Mouse (Mus musculus): Measurements from ENCODE around the gene Asb18. TPM values are rescaled to one million over a fixed set of nuclear protein-coding genes. Genes with fewer than 3 reads are reported as not detected.

The Asb18 gene
- polyA plus RNA-seq, 1 experiment from 2014 or later = not detected

- Histone ChIP-seq H3K9me3 (ENCODE audit: control insufficient read depth, low read depth, low read length) (no peaks in the 10 kb centered on the region), H3K9ac (replicated peaks; ENCODE audit: low read depth, low read length) (no peak overlapping the region), H3K4me1 (ENCODE audit: control insufficient read depth, insufficient read depth, low read length) (0 out of 2 replicates have a peak, but pooled peaks cover 8% of the 10 kb centered on the region), H3K36me3 (ENCODE audit: control insufficient read depth, insufficient read depth, low read length) (no peaks in the 10 kb centered on the region), H3K27ac (ENCODE audit: low read length) (no peak overlapping the region), H3K4me2 (replicated peaks; ENCODE audit: low read depth, low read length) (no peak overlapping the region), H3K4me3 (ENCODE audit: low read depth, low read length) (no peak overlapping the region), H3K27me3 (ENCODE audit: control insufficient read depth, insufficient read depth, low read length) (peaks cover 47% of the 10 kb centered on the region)
- 76% methylated on average over 6 of the region's 6 CpGs for WGBS
- no peak for ATAC-seq (ENCODE audit: insufficient number of reproducible peaks, insufficient read depth, low FRiP score, low read depth)
Measured at GRCm38 (mm10) chr1:89919206-89919605, 95.3 kb downstream of the Asb18 start.

GRCm38 (mm10) chr1:89918111-89918510 lies 96.4 kb downstream of the Asb18 start:
- Histone ChIP-seq H3K9me3 (ENCODE audit: control insufficient read depth, low read depth, low read length) (no peaks in the 10 kb centered on the region), H3K27me3 (ENCODE audit: control insufficient read depth, insufficient read depth, low read length) (peaks cover 36% of the 10 kb centered on the region), H3K4me2 (replicated peaks; ENCODE audit: low read depth, low read length) (no peak overlapping the region), H3K9ac (replicated peaks; ENCODE audit: low read depth, low read length) (no peak overlapping the region), H3K4me1 (ENCODE audit: control insufficient read depth, insufficient read depth, low read length) (0 out of 2 replicates have a peak, but pooled peaks cover 2% of the 10 kb centered on the region), H3K36me3 (ENCODE audit: control insufficient read depth, insufficient read depth, low read length) (no peaks in the 10 kb centered on the region), H3K27ac (ENCODE audit: low read length) (no peak overlapping the region), H3K4me3 (ENCODE audit: low read depth, low read length) (no peak overlapping the region)
- ATAC-seq (ENCODE audit: insufficient number of reproducible peaks, insufficient read depth, low FRiP score, low read depth) = no peak
- 21% methylated on average over 18 of the region's 18 CpGs for WGBS

- Histone ChIP-seq H3K9me3 (ENCODE audit: control insufficient read depth, low read depth, low read length) (no peaks in the 10 kb centered on the region), H3K27me3 (ENCODE audit: control insufficient read depth, insufficient read depth, low read length) (peaks cover 9% of the 10 kb centered on the region), H3K4me3 (ENCODE audit: low read depth, low read length) (no peak overlapping the region), H3K27ac (ENCODE audit: low read length) (no peak overlapping the region), H3K36me3 (ENCODE audit: control insufficient read depth, insufficient read depth, low read length) (no peaks in the 10 kb centered on the region), H3K4me2 (replicated peaks; ENCODE audit: low read depth, low read length) (no peak overlapping the region), H3K4me1 (ENCODE audit: control insufficient read depth, insufficient read depth, low read length) (no peaks in the 10 kb centered on the region), H3K9ac (replicated peaks; ENCODE audit: low read depth, low read length) (no peak overlapping the region)
- WGBS = 76% methylated on average over 4 of the region's 4 CpGs
- no peak for ATAC-seq (ENCODE audit: insufficient number of reproducible peaks, insufficient read depth, low FRiP score, low read depth)
Measured at GRCm38 (mm10) chr1:89913611-89914010, 100.9 kb downstream of the Asb18 start.

GRCm38 (mm10) chr1:89912392-89912791 lies 102.1 kb downstream of the Asb18 start:
- H3K9ac ChIP-seq (replicated peaks; ENCODE audit: low read depth, low read length) = no peak overlapping the region
- H3K9me3 ChIP-seq (ENCODE audit: control insufficient read depth, low read depth, low read length) = no peaks in the 10 kb centered on the region
- no peak overlapping the region for H3K27ac ChIP-seq (ENCODE audit: low read length)
- no peaks in the 10 kb centered on the region for H3K4me1 ChIP-seq (ENCODE audit: control insufficient read depth, insufficient read depth, low read length)
- no peak overlapping the region for H3K4me3 ChIP-seq (ENCODE audit: low read depth, low read length)
- no peak overlapping the region for H3K4me2 ChIP-seq (replicated peaks; ENCODE audit: low read depth, low read length)
- H3K27me3 ChIP-seq (ENCODE audit: control insufficient read depth, insufficient read depth, low read length) = no peaks in the 10 kb centered on the region
- H3K36me3 ChIP-seq (ENCODE audit: control insufficient read depth, insufficient read depth, low read length) = no peaks in the 10 kb centered on the region
- WGBS = 26% methylated on average over 5 of the region's 5 CpGs
- no peak for ATAC-seq (ENCODE audit: insufficient number of reproducible peaks, insufficient read depth, low FRiP score, low read depth)

- ATAC-seq (ENCODE audit: insufficient number of reproducible peaks, insufficient read depth, low FRiP score, low read depth) = no peak
- no peak overlapping the region for H3K4me2 ChIP-seq (replicated peaks; ENCODE audit: low read depth, low read length)
- WGBS = 84% methylated on average over 8 of the region's 8 CpGs
- 0 out of 2 replicates have a peak, but pooled peaks cover 6% of the 10 kb centered on the region for H3K9me3 ChIP-seq (ENCODE audit: control insufficient read depth, low read depth, low read length)
- H3K27ac ChIP-seq (ENCODE audit: low read length) = no peak overlapping the region
- H3K4me1 ChIP-seq (ENCODE audit: control insufficient read depth, insufficient read depth, low read length) = no peaks in the 10 kb centered on the region
- no peaks in the 10 kb centered on the region for H3K36me3 ChIP-seq (ENCODE audit: control insufficient read depth, insufficient read depth, low read length)
- H3K27me3 ChIP-seq (ENCODE audit: control insufficient read depth, insufficient read depth, low read length) = no peaks in the 10 kb centered on the region
- H3K9ac ChIP-seq (replicated peaks; ENCODE audit: low read depth, low read length) = no peak overlapping the region
- no peak overlapping the region for H3K4me3 ChIP-seq (ENCODE audit: low read depth, low read length)
Measured at GRCm38 (mm10) chr1:89909796-89910195, 104.7 kb downstream of the Asb18 start.

DNA sequence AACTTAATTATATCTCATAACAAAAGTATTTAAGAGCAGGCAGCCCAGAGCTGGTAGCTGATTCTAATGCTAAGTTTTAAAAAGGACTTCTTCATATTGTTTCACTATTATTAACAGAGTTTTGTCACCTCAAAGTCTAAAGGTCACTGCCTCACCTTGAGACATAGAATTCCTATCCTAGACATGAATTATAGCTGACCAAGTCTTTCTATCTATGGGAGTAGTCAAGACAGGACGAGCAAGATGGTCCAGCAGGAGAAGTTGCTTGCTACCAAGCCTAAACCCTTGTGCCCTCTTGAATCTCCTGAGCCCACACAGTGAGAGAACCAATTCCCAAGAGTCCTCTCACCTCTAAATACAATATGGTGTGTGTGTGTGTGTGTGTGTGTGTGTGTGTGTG lies 111.8 kb downstream of the Asb18 start:
- Histone ChIP-seq H3K36me3 (ENCODE audit: control insufficient read depth, insufficient read depth, low read length) (no peaks in the 10 kb centered on the region), H3K9ac (replicated peaks; ENCODE audit: low read depth, low read length) (no peak overlapping the region), H3K27me3 (ENCODE audit: control insufficient read depth, insufficient read depth, low read length) (no peaks in the 10 kb centered on the region), H3K9me3 (ENCODE audit: control insufficient read depth, low read depth, low read length) (0 out of 2 replicates have a peak, but pooled peaks cover 6% of the 10 kb centered on the region), H3K4me3 (ENCODE audit: low read depth, low read length) (no peak overlapping the region), H3K4me1 (ENCODE audit: control insufficient read depth, insufficient read depth, low read length) (no peaks in the 10 kb centered on the region), H3K4me2 (replicated peaks; ENCODE audit: low read depth, low read length) (no peak overlapping the region), H3K27ac (ENCODE audit: low read length) (no peak overlapping the region)
- 71% methylated on average over 1 of the region's 1 CpGs for WGBS
- no peak for ATAC-seq (ENCODE audit: insufficient number of reproducible peaks, insufficient read depth, low FRiP score, low read depth)

GRCm38 (mm10) chr1:89902236-89902635 lies 112.2 kb downstream of the Asb18 start:
- H3K4me2 ChIP-seq (replicated peaks; ENCODE audit: low read depth, low read length) = no peak overlapping the region
- H3K4me1 ChIP-seq (ENCODE audit: control insufficient read depth, insufficient read depth, low read length) = no peaks in the 10 kb centered on the region

GRCm38 (mm10) chr1:89901381-89901780 lies 113.1 kb downstream of the Asb18 start:
- no peak for ATAC-seq (ENCODE audit: insufficient number of reproducible peaks, insufficient read depth, low FRiP score, low read depth)
- H3K9me3 ChIP-seq (ENCODE audit: control insufficient read depth, low read depth, low read length) = 0 out of 2 replicates have a peak, but pooled peaks cover 3% of the 10 kb centered on the region
- H3K36me3 ChIP-seq (ENCODE audit: control insufficient read depth, insufficient read depth, low read length) = no peaks in the 10 kb centered on the region
- H3K4me2 ChIP-seq (replicated peaks; ENCODE audit: low read depth, low read length) = no peak overlapping the region
- H3K9ac ChIP-seq (replicated peaks; ENCODE audit: low read depth, low read length) = no peak overlapping the region
- H3K27ac ChIP-seq (ENCODE audit: low read length) = no peak overlapping the region
- 89% methylated on average over 4 of the region's 4 CpGs for WGBS
- no peaks in the 10 kb centered on the region for H3K4me1 ChIP-seq (ENCODE audit: control insufficient read depth, insufficient read depth, low read length)
- no peak overlapping the region for H3K4me3 ChIP-seq (ENCODE audit: low read depth, low read length)
- H3K27me3 ChIP-seq (ENCODE audit: control insufficient read depth, insufficient read depth, low read length) = no peaks in the 10 kb centered on the region

More at GRCm38 (mm10) chr1:89902236-89902635, 112.2 kb downstream of the Asb18 start:
- Histone ChIP-seq H3K27me3 (ENCODE audit: control insufficient read depth, insufficient read depth, low read length) (no peaks in the 10 kb centered on the region), H3K27ac (ENCODE audit: low read length) (no peak overlapping the region), H3K4me3 (ENCODE audit: low read depth, low read length) (no peak overlapping the region), H3K9me3 (ENCODE audit: control insufficient read depth, low read depth, low read length) (0 out of 2 replicates have a peak, but pooled peaks cover 6% of the 10 kb centered on the region), H3K9ac (replicated peaks; ENCODE audit: low read depth, low read length) (no peak overlapping the region), H3K36me3 (ENCODE audit: control insufficient read depth, insufficient read depth, low read length) (no peaks in the 10 kb centered on the region)
- WGBS = 92% methylated on average over 2 of the region's 2 CpGs
- ATAC-seq (ENCODE audit: insufficient number of reproducible peaks, insufficient read depth, low FRiP score, low read depth) = no peak

Measured in stomach, embryonic 14.5 days (tissue).